Comparison of ENCODE assay signal across 13 mouse cellular contexts in genomic region chr3:149019925-149020324, GRCm38 (mm10). TPM values are rescaled to one million over a fixed set of nuclear protein-coding genes. Genes with fewer than 3 reads are reported as not detected.
DNase-seq lines count a peak whose midpoint lies in the region; ATAC-seq and TF ChIP-seq lines count a peak whose summit lies in the region.
"Had no signal": no experiment of that assay in that cellular context is flagged by ENCODE, and none has a peak within 500 bp of the region (broad histone marks: within the 10 kb centered on the region; RNA-seq: fewer than 3 reads in every experiment).

No protein-coding gene starts in this region.

- ATAC-seq in lung, embryonic 14.5 days (ENCODE audit: insufficient read depth): no peak; the same call in 1 of the 2 replicates
- no peak for ATAC-seq in Patski
- ATAC-seq: forebrain, embryonic 16.5 days; hindbrain, embryonic 16.5 days had no signal

- POLR2A ChIA-PET in Patski (lab: Charles Lee): no interaction called here

- CTCF ChIA-PET in Patski (lab: Charles Lee): interaction anchor here (0.6 to 1.7 kb wide), 8 partner anchors 9 to 329 kb away, joined by 3 to 7 read pairs (median 4); no protein-coding TSS in a partner anchor

- no peak overlapping the region for H3K4me3 ChIP-seq in kidney, adult 2 months (ENCODE audit: insufficient read depth, low read depth, low read length)
- no peak overlapping the region for H3K4me3 ChIP-seq in lung, embryonic 14.5 days (ENCODE audit: low read depth, low read length)
- H3K4me3 ChIP-seq: liver, embryonic 15.5 days had no signal

- H3K27ac ChIP-seq in kidney, adult 2 months (ENCODE audit: insufficient read depth, low read depth, low read length): no peak overlapping the region
- no peak overlapping the region for H3K27ac ChIP-seq in lung, embryonic 14.5 days (ENCODE audit: low read depth)
- H3K27ac ChIP-seq: liver, embryonic 15.5 days had no signal

- no peak overlapping the region for H3K9ac ChIP-seq in lung, embryonic 14.5 days
- H3K9ac ChIP-seq: liver, embryonic 15.5 days had no signal

- no peaks in the 10 kb centered on the region for H3K9me3 ChIP-seq in lung, embryonic 14.5 days (ENCODE audit: low read depth, low read length)
- H3K9me3 ChIP-seq: liver, embryonic 15.5 days had no signal

- H3K4me1 ChIP-seq in kidney, adult 2 months (ENCODE audit: control insufficient read depth, insufficient read depth, low read length): no peaks in the 10 kb centered on the region
- no peaks in the 10 kb centered on the region; the same call in 1 of the 2 replicates for H3K4me1 ChIP-seq in lung, embryonic 14.5 days (ENCODE audit: insufficient read depth)
- H3K4me1 ChIP-seq: liver, embryonic 15.5 days had no signal

- peak; percentile 33 for DNase-seq in embryo, embryonic 11 days
- no peak for DNase-seq in embryo, embryonic 9.5 days (ENCODE audit: extremely low spot score)
- DNase-seq in kidney, adult 2 months: peak; percentile 20
- no peak for DNase-seq in kidney, adult 18-20 months
- peak; percentile 65 for DNase-seq in lung, embryonic 14.5 days
- DNase-seq in lung, postnatal 10 days: no peak
- no peak for DNase-seq in Patski (ENCODE audit: low read depth, low spot score)
- DNase-seq in spleen, adult 12 weeks (ENCODE audit: low spot score): no peak
- DNase-seq: cerebellum, postnatal 36 days; thymus, postnatal 25 days had no signal

- 49% methylated on average over 5 of the region's 5 CpGs for WGBS in kidney, adult 2 months
- 41% methylated on average over 5 of the region's 5 CpGs for WGBS in lung, embryonic 14.5 days

- no peaks in the 10 kb centered on the region for H3K36me3 ChIP-seq in kidney, adult 2 months (ENCODE audit: control insufficient read depth, insufficient read depth, low read length)
- no peaks in the 10 kb centered on the region for H3K36me3 ChIP-seq in lung, embryonic 14.5 days (ENCODE audit: insufficient read depth)
- H3K36me3 ChIP-seq: liver, embryonic 15.5 days had no signal

- TF ChIP-seq CTCF in kidney, adult 2 months (conservative IDR thresholded peaks at IDR 0.05; ENCODE audit: insufficient read depth, insufficient read length, low read depth, low read length): 0 out of 2 replicates have a peak, but pooled peaks have one; percentile 32
- peak; percentile 38 for TF ChIP-seq CTCF in lung, embryonic 14.5 days (IDR thresholded peaks at IDR 0.05; ENCODE audit: low read depth)
- TF ChIP-seq CTCF in Patski (IDR thresholded peaks at IDR 0.05): peak; percentile 38

- in situ Hi-C loops in Patski (cut with MboI; ENCODE audit: low pct_unique_long_range_greater_than_20kb): loop anchor here (10.0 to 25.0 kb wide), 2 partner anchors 325 to 417 kb away; no protein-coding TSS in a partner anchor

- TF ChIP-seq POLR2A in kidney, adult 2 months (IDR thresholded peaks at IDR 0.05; ENCODE audit: low read depth, low read length): no peak

- no peaks in the 10 kb centered on the region for H3K27me3 ChIP-seq in kidney, adult 2 months (replicated peaks; ENCODE audit: control insufficient read depth, insufficient read depth, low read length)
- no peaks in the 10 kb centered on the region for H3K27me3 ChIP-seq in lung, embryonic 14.5 days (ENCODE audit: insufficient read depth, low read length)
- no peaks in the 10 kb centered on the region for H3K27me3 ChIP-seq in Patski
- H3K27me3 ChIP-seq: liver, embryonic 15.5 days had no signal

- H3K4me2 ChIP-seq in lung, embryonic 14.5 days: no peak overlapping the region
- H3K4me2 ChIP-seq: liver, embryonic 15.5 days had no signal

RNA-seq across cellular contexts. Expression of gene Adgrl2, which starts 29.6 kb away (rescaled TPM):
- 22.4 and 25.7 TPM in 2 replicates for polyA plus RNA-seq in kidney, adult 2 months (2012; rRNA removed)
- polyA plus RNA-seq in lung, embryonic 14.5 days (2014; fragmentation: Nextera tagmentation; extraction: Ambion mirVana): 83.2 and 83.3 TPM in 2 replicates
- polyA plus RNA-seq in Patski (2021): 107 TPM

Comparison
In these comparisons a context has a peak if more than half of its experiments do, and no peak if none do; other contexts are left out.
1. DNase-seq: peak in embryo, embryonic 11 days (single experiment), kidney, adult 2 months (single experiment) and lung, embryonic 14.5 days (single experiment); none in embryo, embryonic 9.5 days (single experiment), kidney, adult 18-20 months (single experiment), lung, postnatal 10 days (single experiment), Patski (single experiment) and spleen, adult 12 weeks (single experiment).
2. Peak in every context shown above with its lines, with median percentiles within 50 percentile points of each other: CTCF ChIP-seq.